ENCODE assay signal across 19 mouse cellular contexts in genomic region chr4:52526464-52526863, GRCm38 (mm10). TPM values are rescaled to one million over a fixed set of nuclear protein-coding genes. Genes with fewer than 3 reads are reported as not detected.
"Had no signal": no experiment of that assay in that cellular context is flagged by ENCODE, and none has a peak within 500 bp of the region (broad histone marks: within the 10 kb centered on the region; RNA-seq: fewer than 3 reads in every experiment).

No protein-coding gene starts in this region.

- H3K4me1 ChIP-seq: kidney, embryonic 15.5 days; liver, embryonic 13.5 days; midbrain, embryonic 15.5 days had no signal

- H3K4me3 ChIP-seq: kidney, embryonic 15.5 days; liver, embryonic 13.5 days; midbrain, embryonic 15.5 days; myocyte had no signal

- DNase-seq: kidney, adult 11 months; kidney, adult 8-10 months; kidney, postnatal 10 days; kidney, postnatal 4 days; liver, embryonic 13.5 days; lung, adult 2 months; lung, postnatal 14 days; lung, postnatal 4 days; thymus, adult 18-20 months; thymus, postnatal 36 days had no signal

- H3K4me2 ChIP-seq: kidney, embryonic 15.5 days; liver, embryonic 13.5 days; midbrain, embryonic 11.5 days; midbrain, embryonic 15.5 days had no signal

- H3K9me3 ChIP-seq: kidney, embryonic 15.5 days; liver, embryonic 13.5 days; midbrain, embryonic 15.5 days had no signal

- H3K27ac ChIP-seq: kidney, embryonic 15.5 days; liver, embryonic 13.5 days; midbrain, embryonic 15.5 days had no signal

- H3K27me3 ChIP-seq: kidney, embryonic 15.5 days; liver, embryonic 13.5 days; midbrain, embryonic 15.5 days had no signal

- H3K9ac ChIP-seq: kidney, embryonic 15.5 days; liver, embryonic 13.5 days; midbrain, embryonic 15.5 days had no signal

- ATAC-seq: midbrain, embryonic 15.5 days had no signal

- H3K36me3 ChIP-seq: kidney, embryonic 15.5 days; liver, embryonic 13.5 days; midbrain, embryonic 15.5 days had no signal

RNA-seq across cellular contexts. Expression of gene Vma21-ps, which starts 29.4 kb away (rescaled TPM):
- polyA plus RNA-seq: limb, embryonic 11.5 days; lung, adult 2 months; midbrain, embryonic 11.5 days; neural tube, embryonic 11.5 days; small intestine, adult 2 months; spleen, adult 2 months; testis, adult 2 months had no signal
